In the genomic region with DNA sequence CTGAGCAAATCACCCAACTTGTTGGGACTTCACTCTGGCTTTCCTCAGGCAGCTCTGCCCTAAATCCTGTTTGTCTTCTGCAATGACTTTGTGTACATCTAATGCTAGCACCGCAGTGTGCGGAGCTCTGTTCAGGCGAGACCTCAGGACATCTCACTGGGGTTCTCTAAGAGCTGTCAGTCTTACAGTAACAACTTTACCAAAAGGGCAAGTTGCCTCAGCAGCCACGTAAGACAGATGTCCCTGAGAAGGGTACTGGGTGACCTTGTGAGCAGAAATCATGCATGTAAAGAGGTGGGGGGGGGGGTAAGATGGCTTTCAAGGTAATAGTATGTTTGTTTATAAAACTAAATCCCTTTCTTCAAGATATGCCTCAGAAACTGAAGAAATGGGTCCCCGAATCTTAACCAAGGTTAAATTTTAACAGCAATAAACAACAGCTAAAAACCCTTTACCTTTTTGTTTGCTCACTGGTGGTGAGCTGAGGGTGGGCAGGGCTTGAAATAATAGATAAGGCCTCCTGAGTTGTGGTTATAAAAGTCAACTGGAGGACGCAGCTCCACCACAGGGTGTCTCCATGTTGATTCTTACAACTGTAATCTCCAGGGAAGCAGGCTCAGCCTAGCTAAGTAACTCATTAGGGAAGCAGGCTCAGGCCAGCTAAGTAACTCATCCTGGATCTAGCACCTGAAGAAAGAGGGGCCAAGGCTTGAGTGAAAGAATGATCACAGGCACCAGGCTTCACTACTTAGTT, we compare ENCODE assay signal across 11 mouse cellular contexts. TPM values are rescaled to one million over a fixed set of nuclear protein-coding genes. Genes with fewer than 3 reads are reported as not detected.
DNase-seq lines count a peak whose midpoint lies in the region; ATAC-seq lines count a peak whose summit lies in the region.
"Had no signal": no experiment of that assay in that cellular context is flagged by ENCODE, and none has a peak within 500 bp of the region (broad histone marks: within the 10 kb centered on the region; RNA-seq: fewer than 3 reads in every experiment).

No protein-coding gene starts in this region.

- no peak for ATAC-seq in heart, embryonic 15.5 days (replicated peaks; ENCODE audit: insufficient number of reproducible peaks, insufficient read depth, low FRiP score, low read depth)
- no peak for ATAC-seq in midbrain, embryonic 15.5 days (replicated peaks)
- ATAC-seq in midbrain, embryonic 11.5 days (ENCODE audit: low FRiP score) = no peak
- peak; percentile 85 for ATAC-seq in intestine, embryonic 14.5 days (replicated peaks; ENCODE audit: low FRiP score, low TSS enrichment, low read depth)
- ATAC-seq in stomach, embryonic 16.5 days (ENCODE audit: insufficient read depth, low FRiP score) = peak; percentile 84

- 63% methylated on average over 6 of the region's 6 CpGs for WGBS in heart, embryonic 15.5 days
- WGBS in midbrain, embryonic 15.5 days = 60% methylated on average over 6 of the region's 6 CpGs
- 66% methylated on average over 6 of the region's 6 CpGs for WGBS in midbrain, embryonic 11.5 days
- 56% methylated on average over 6 of the region's 6 CpGs for WGBS in intestine, embryonic 14.5 days
- 43% methylated on average over 6 of the region's 6 CpGs for WGBS in stomach, embryonic 16.5 days

- H3K4me2 ChIP-seq in heart, embryonic 15.5 days = no peak overlapping the region
- H3K4me2 ChIP-seq in midbrain, embryonic 15.5 days = no peak overlapping the region
- no peak overlapping the region for H3K4me2 ChIP-seq in midbrain, embryonic 11.5 days
- peak overlapping the region; percentile 18; the same call in 1 of the 2 replicates for H3K4me2 ChIP-seq in intestine, embryonic 14.5 days (ENCODE audit: low read length)
- peak overlapping the region; percentile 19 for H3K4me2 ChIP-seq in stomach, embryonic 16.5 days (ENCODE audit: low read depth, low read length)
- H3K4me2 ChIP-seq: embryonic facial prominence, embryonic 12.5 days; midbrain, embryonic 12.5 days had no signal

- H3K9me3 ChIP-seq in heart, embryonic 15.5 days (replicated peaks) = no peaks in the 10 kb centered on the region
- no peaks in the 10 kb centered on the region for H3K9me3 ChIP-seq in midbrain, embryonic 15.5 days
- no peaks in the 10 kb centered on the region for H3K9me3 ChIP-seq in midbrain, embryonic 11.5 days (ENCODE audit: control insufficient read depth, low read length)
- no peaks in the 10 kb centered on the region for H3K9me3 ChIP-seq in intestine, embryonic 14.5 days (ENCODE audit: control insufficient read depth, low read length)
- H3K9me3 ChIP-seq in stomach, embryonic 16.5 days (replicated peaks; ENCODE audit: control insufficient read depth, low read length) = no peaks in the 10 kb centered on the region
- H3K9me3 ChIP-seq: embryonic facial prominence, embryonic 12.5 days; midbrain, embryonic 12.5 days had no signal

- intact Hi-C loops in heart, postnatal 25 days (cut with DNase I) = no loop called here
- intact Hi-C loops in left cerebral cortex, postnatal 25 days (cut with DNase I) = no loop called here

- no peaks in the 10 kb centered on the region; the same call in 1 of the 2 replicates for H3K36me3 ChIP-seq in heart, embryonic 15.5 days
- no peaks in the 10 kb centered on the region for H3K36me3 ChIP-seq in midbrain, embryonic 15.5 days (replicated peaks)
- no peaks in the 10 kb centered on the region for H3K36me3 ChIP-seq in midbrain, embryonic 11.5 days (ENCODE audit: control insufficient read depth, insufficient read depth, low read length)
- H3K36me3 ChIP-seq in intestine, embryonic 14.5 days (ENCODE audit: control insufficient read depth, insufficient read depth, low read length) = peaks cover 30% of the 10 kb centered on the region
- 0 out of 2 replicates have a peak, but pooled peaks cover 6% of the 10 kb centered on the region for H3K36me3 ChIP-seq in stomach, embryonic 16.5 days (ENCODE audit: control insufficient read depth, insufficient read depth, low read length)

- DNase-seq in heart, postnatal 25 days (ENCODE audit: low spot score) = no peak
- no peak for DNase-seq in midbrain, embryonic 11.5 days (ENCODE audit: low spot score, missing footprints)
- no peak for DNase-seq in intestine, embryonic 14.5 days (ENCODE audit: low spot score)
- DNase-seq in cerebellum, postnatal 25 days = no peak
- no peak for DNase-seq in left cerebral cortex, postnatal 25 days (ENCODE audit: low spot score in 2 of 2)
- DNase-seq: thymus, postnatal 14 days had no signal

- H3K4me3 ChIP-seq in heart, embryonic 15.5 days = no peak overlapping the region
- H3K4me3 ChIP-seq in midbrain, embryonic 15.5 days = no peak overlapping the region
- no peak overlapping the region for H3K4me3 ChIP-seq in midbrain, embryonic 11.5 days (ENCODE audit: low read depth, low read length)
- no peak overlapping the region for H3K4me3 ChIP-seq in intestine, embryonic 14.5 days (ENCODE audit: low read depth, low read length)
- no peak overlapping the region for H3K4me3 ChIP-seq in stomach, embryonic 16.5 days (replicated peaks; ENCODE audit: low read length)
- H3K4me3 ChIP-seq: embryonic facial prominence, embryonic 12.5 days; midbrain, embryonic 12.5 days had no signal

- H3K4me1 ChIP-seq in heart, embryonic 15.5 days (replicated peaks) = peaks cover 29% of the 10 kb centered on the region
- H3K4me1 ChIP-seq in midbrain, embryonic 15.5 days = peaks cover 13% of the 10 kb centered on the region
- H3K4me1 ChIP-seq in midbrain, embryonic 11.5 days (ENCODE audit: control insufficient read depth, insufficient read depth, low read length) = peaks cover 7% of the 10 kb centered on the region
- H3K4me1 ChIP-seq in intestine, embryonic 14.5 days (replicated peaks; ENCODE audit: control insufficient read depth, insufficient read depth, low read length) = peaks cover 16% of the 10 kb centered on the region
- H3K4me1 ChIP-seq in stomach, embryonic 16.5 days (ENCODE audit: control insufficient read depth, insufficient read depth, low read length) = peaks cover 31% of the 10 kb centered on the region

- H3K27ac ChIP-seq in heart, embryonic 15.5 days = peak overlapping the region; percentile 14
- H3K27ac ChIP-seq in midbrain, embryonic 15.5 days = peak overlapping the region; percentile 35; the same call in 1 of the 2 replicates
- no peak overlapping the region; the same call in 1 of the 2 replicates for H3K27ac ChIP-seq in midbrain, embryonic 11.5 days (ENCODE audit: low read depth, low read length)
- H3K27ac ChIP-seq in intestine, embryonic 14.5 days (ENCODE audit: low read depth) = peak overlapping the region; percentile 65; the same call in 1 of the 2 replicates
- peak overlapping the region; percentile 67 for H3K27ac ChIP-seq in stomach, embryonic 16.5 days (ENCODE audit: low read length)
- H3K27ac ChIP-seq: embryonic facial prominence, embryonic 12.5 days; midbrain, embryonic 12.5 days had no signal

- no peak overlapping the region for H3K9ac ChIP-seq in heart, embryonic 15.5 days
- no peak overlapping the region for H3K9ac ChIP-seq in midbrain, embryonic 15.5 days
- no peak overlapping the region for H3K9ac ChIP-seq in midbrain, embryonic 11.5 days (ENCODE audit: low read length)
- no peak overlapping the region for H3K9ac ChIP-seq in intestine, embryonic 14.5 days (ENCODE audit: low read length)
- peak overlapping the region; percentile 60 for H3K9ac ChIP-seq in stomach, embryonic 16.5 days (ENCODE audit: low read length)
- H3K9ac ChIP-seq: embryonic facial prominence, embryonic 12.5 days; midbrain, embryonic 12.5 days had no signal

- no peaks in the 10 kb centered on the region for H3K27me3 ChIP-seq in heart, embryonic 15.5 days
- no peaks in the 10 kb centered on the region for H3K27me3 ChIP-seq in midbrain, embryonic 15.5 days (replicated peaks)
- no peaks in the 10 kb centered on the region for H3K27me3 ChIP-seq in midbrain, embryonic 11.5 days (ENCODE audit: control insufficient read depth, insufficient read depth, low read length)
- H3K27me3 ChIP-seq in intestine, embryonic 14.5 days (replicated peaks; ENCODE audit: control insufficient read depth, insufficient read depth, low read length) = no peaks in the 10 kb centered on the region
- no peaks in the 10 kb centered on the region for H3K27me3 ChIP-seq in stomach, embryonic 16.5 days (ENCODE audit: control insufficient read depth, insufficient read depth, low read length)
- H3K27me3 ChIP-seq: embryonic facial prominence, embryonic 12.5 days; midbrain, embryonic 12.5 days had no signal

RNA-seq across cellular contexts. Expression of gene Smad1, which starts 38.4 kb away (rescaled TPM):
- polyA plus RNA-seq in heart, embryonic 15.5 days (2015; fragmentation: Nextera tagmentation; extraction: Ambion mirVana) = 17.9 and 22.2 TPM in 2 replicates
- 10 to 100 TPM; 14.5 to 16.3 TPM for total RNA-seq in heart, postnatal 25 days (2021)
- polyA plus RNA-seq in midbrain, embryonic 15.5 days (2015; fragmentation: Nextera tagmentation; extraction: Ambion mirVana) = 64.4 and 65.9 TPM in 2 replicates
- polyA plus RNA-seq in midbrain, embryonic 11.5 days (2014; fragmentation: Nextera tagmentation; extraction: Ambion mirVana) = 55.5 and 63.1 TPM in 2 replicates
- 52.3 and 59.1 TPM in 2 replicates for polyA plus RNA-seq in intestine, embryonic 14.5 days (2014; fragmentation: Nextera tagmentation; extraction: Ambion mirVana)
- polyA plus RNA-seq in stomach, embryonic 16.5 days (2015; fragmentation: Nextera tagmentation; extraction: Ambion mirVana) = 33.0 and 37.4 TPM in 2 replicates
- total RNA-seq in left cerebral cortex, postnatal 25 days (2021) = 10 to 100 TPM; 29.6 to 33.8 TPM

Comparison
In these comparisons a context has a peak if more than half of its experiments do, and no peak if none do; other contexts are left out.
1. ATAC-seq: peak in intestine, embryonic 14.5 days (single experiment) and stomach, embryonic 16.5 days (single experiment); none in heart, embryonic 15.5 days (single experiment), midbrain, embryonic 15.5 days (single experiment) and midbrain, embryonic 11.5 days (single experiment).
2. H3K4me2 ChIP-seq: peak in intestine, embryonic 14.5 days (single experiment) and stomach, embryonic 16.5 days (single experiment); none in heart, embryonic 15.5 days (single experiment), midbrain, embryonic 15.5 days (single experiment) and midbrain, embryonic 11.5 days (single experiment).